Mouse (Mus musculus): ENCODE results near the gene Boc.

GRCm38 (mm10) chr16:44458826-44459225 is 99.9 kb downstream of the Boc start:
- TF ChIP-seq EP300 (IDR thresholded peaks at IDR 0.05; ENCODE audit: insufficient read depth, low read depth, low read length): no peak
- no peak for TF ChIP-seq POLR2A (IDR thresholded peaks at IDR 0.05; ENCODE audit: insufficient read depth, low read length)
- no peak for TF ChIP-seq CTCF (IDR thresholded peaks at IDR 0.05; ENCODE audit: low read depth, low read length)

Measured in ES-Bruce4 (cell line).